Comparison of ENCODE assay signal across 15 mouse cellular contexts in the genomic region with DNA sequence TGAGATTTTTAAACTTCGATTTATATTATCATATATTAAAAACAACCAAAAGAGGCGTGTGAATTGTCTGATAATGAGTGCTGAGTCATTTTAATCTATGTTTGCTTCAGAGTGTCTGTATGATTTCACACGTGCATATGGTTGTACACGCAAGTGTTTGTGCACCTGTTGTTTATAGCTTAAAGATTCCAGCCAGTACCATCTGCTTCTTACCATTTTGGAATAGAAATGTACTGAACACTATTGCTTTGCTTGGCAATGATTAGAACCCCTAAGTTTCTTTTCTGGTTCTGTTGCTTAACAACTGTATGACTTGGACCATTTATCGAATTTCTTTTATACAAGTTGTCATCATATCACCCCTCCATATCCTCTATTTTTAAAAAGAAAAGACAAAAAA.
"Had no signal": no experiment of that assay in that cellular context is flagged by ENCODE, and none has a peak within 500 bp of the region (broad histone marks: within the 10 kb centered on the region; RNA-seq: fewer than 3 reads in every experiment).

No protein-coding gene starts in this region.

- DNase-seq: kidney, adult 2 months; kidney, postnatal 10 days; kidney, postnatal 36 days; liver, embryonic 13.5 days; lung, adult 2 months; lung, postnatal 14 days; lung, postnatal 4 days; midbrain, embryonic 14.5 days; right cerebral cortex, adult 18-20 months; right cerebral cortex, postnatal 14 days; spleen, adult 18-20 months; thymus, adult 18-20 months; thymus, postnatal 36 days had no signal

- H3K27ac ChIP-seq: liver, embryonic 13.5 days; stomach, embryonic 15.5 days had no signal

- H3K9me3 ChIP-seq: liver, embryonic 13.5 days; stomach, embryonic 15.5 days had no signal

- H3K4me1 ChIP-seq: liver, embryonic 13.5 days; stomach, embryonic 15.5 days had no signal

- H3K36me3 ChIP-seq: liver, embryonic 13.5 days; stomach, embryonic 15.5 days had no signal

- H3K27me3 ChIP-seq: liver, embryonic 13.5 days; stomach, embryonic 15.5 days had no signal

- H3K4me2 ChIP-seq: liver, embryonic 13.5 days; midbrain, embryonic 11.5 days; stomach, embryonic 15.5 days had no signal

- H3K9ac ChIP-seq: liver, embryonic 13.5 days; stomach, embryonic 15.5 days had no signal

- H3K4me3 ChIP-seq: liver, embryonic 13.5 days; stomach, embryonic 15.5 days had no signal
